Mouse (Mus musculus) MEL (cell line): ENCODE measurements around the gene Cdc34. TPM values are rescaled to one million over a fixed set of nuclear protein-coding genes. Genes with fewer than 3 reads are reported as not detected.

ENCODE experiments used
- DNase-seq: peaks from one replicate; pipeline ENCODE4 v3.0.0; 2011; ENCODE audit warnings: low read depth, low spot score
- H3K27ac ChIP-seq: 2 replicates; pipeline ENCODE4 v1.5.1; 2012; ENCODE audit warnings: low read depth, mild to moderate bottlenecking, control low read depth, low read length, moderate library complexity; ENCODE audit not compliant: control insufficient read depth
- H3K27me3 ChIP-seq, 2 experiments: fragments of 150-350 bp in 1 of 2; sonication (generic) in 1 of 2; 2 replicates each; pipeline ENCODE4 v1.6.1; 2012; ENCODE audit warnings: low read length in 2 of 2, mild to moderate bottlenecking in 2 of 2, improper control_type of control experiment in 1 of 2, moderate library complexity in 1 of 2; ENCODE audit not compliant: insufficient read depth in 2 of 2, control insufficient read depth in 1 of 2
- H3K36me3 ChIP-seq, 2 experiments: 2 replicates each; pipeline ENCODE4 v1.6.1; 2012 to 2014; ENCODE audit warnings: low read length in 2 of 2, improper control_type of control experiment in 1 of 2, inconsistent platforms in 1 of 2, mild to moderate bottlenecking in 1 of 2; ENCODE audit not compliant: insufficient read depth in 2 of 2, control insufficient read depth in 1 of 2
- H3K4me1 ChIP-seq, 2 experiments: fragments of 150-350 bp in 1 of 2; sonication (generic) in 1 of 2; 2 replicates each; pipeline ENCODE4 v1.6.1; 2012; ENCODE audit warnings: low read length in 2 of 2, improper control_type of control experiment in 1 of 2, mild to moderate bottlenecking in 1 of 2; ENCODE audit not compliant: insufficient read depth in 2 of 2, control insufficient read depth in 1 of 2
- H3K4me3 ChIP-seq, 2 experiments: fragments of 150-350 bp in 1 of 2; sonication (generic) in 1 of 2; 2 replicates each; pipeline ENCODE4 v1.5.1; 2012; ENCODE audit warnings: low read depth in 2 of 2, low read length in 2 of 2, mild to moderate bottlenecking in 2 of 2, moderate library complexity in 2 of 2, control low read depth in 1 of 2, improper control_type of control experiment in 1 of 2; ENCODE audit not compliant: control insufficient read depth in 1 of 2, insufficient read depth in 1 of 2
- H3K79me2 ChIP-seq: 2 replicates; pipeline ENCODE4 v1.6.1; 2012; ENCODE audit warnings: mild to moderate bottlenecking, low read length, moderate library complexity; ENCODE audit not compliant: control insufficient read depth, poor library complexity, insufficient read depth
- H3K9ac ChIP-seq: 2 replicates; pipeline ENCODE4 v1.6.1; 2012; ENCODE audit warnings: low read depth, mild to moderate bottlenecking, control low read depth, low read length, moderate library complexity; ENCODE audit not compliant: control insufficient read depth, poor library complexity, severe bottlenecking
- H3K9me3 ChIP-seq: fragments of 150-350 bp; sonication (generic); replicated peaks from 2 replicates; pipeline ENCODE4 v1.6.1; 2012; ENCODE audit warnings: mild to moderate bottlenecking, low read length, improper control_type of control experiment, moderate library complexity; ENCODE audit not compliant: insufficient read depth
- BHLHE40 ChIP-seq: IDR thresholded peaks from 2 replicates; pipeline ENCODE4 v1.6.1; 2012; ENCODE audit warnings: low read depth, mild to moderate bottlenecking, inconsistent platforms, low read length, improper control_type of control experiment, borderline replicate concordance
- CHD2 ChIP-seq: IDR thresholded peaks from 2 replicates; pipeline ENCODE4 v1.6.1; 2011; ENCODE audit warnings: low read length, improper control_type of control experiment
- E2F4 ChIP-seq: IDR thresholded peaks from 2 replicates; pipeline ENCODE4 v1.6.1; 2011; ENCODE audit warnings: low read depth, low read length, improper control_type of control experiment, borderline replicate concordance
- ETS1 ChIP-seq: IDR thresholded peaks from 2 replicates; pipeline ENCODE4 v1.6.1; 2012; ENCODE audit warnings: low read depth, mild to moderate bottlenecking, inconsistent platforms, low read length, improper control_type of control experiment, moderate library complexity
- GABPA ChIP-seq: IDR thresholded peaks from 2 replicates; pipeline ENCODE4 v1.6.1; 2012; ENCODE audit warnings: low read depth, mild to moderate bottlenecking, inconsistent platforms, low read length, improper control_type of control experiment, moderate library complexity
- GATA1 ChIP-seq: IDR thresholded peaks from 2 replicates; pipeline ENCODE4 v1.6.1; 2011; ENCODE audit warnings: low read depth, low read length, improper control_type of control experiment
- JUND ChIP-seq: IDR thresholded peaks from 2 replicates; pipeline ENCODE4 v1.6.1; 2011; ENCODE audit warnings: low read depth, mild to moderate bottlenecking, improper control_type of control experiment, low read length
- MAX ChIP-seq: IDR thresholded peaks from 2 replicates; pipeline ENCODE4 v1.6.1; 2011; ENCODE audit warnings: low read length, improper control_type of control experiment
- MEF2A ChIP-seq: IDR thresholded peaks from 2 replicates; pipeline ENCODE4 v1.6.1; 2014; ENCODE audit warnings: low read depth, mild to moderate bottlenecking, inconsistent platforms, low read length, improper control_type of control experiment; ENCODE audit not compliant: poor library complexity, insufficient replicate concordance, severe bottlenecking; ENCODE audit errors: extremely low read depth
- MXI1 ChIP-seq: IDR thresholded peaks from 2 replicates; pipeline ENCODE4 v1.6.1; 2011; ENCODE audit warnings: mild to moderate bottlenecking, low read depth, low read length, improper control_type of control experiment
- MYB ChIP-seq: IDR thresholded peaks from 2 replicates; pipeline ENCODE4 v1.6.1; 2011; ENCODE audit warnings: mild to moderate bottlenecking, low read depth, low read length, improper control_type of control experiment
- MYC ChIP-seq: IDR thresholded peaks from 2 replicates; pipeline ENCODE4 v1.6.1; 2011; ENCODE audit warnings: low read depth, mild to moderate bottlenecking, low read length, improper control_type of control experiment, moderate library complexity
- NRF1 ChIP-seq: IDR thresholded peaks from 2 replicates; pipeline ENCODE4 v1.6.1; 2014; ENCODE audit warnings: low read depth, mild to moderate bottlenecking, inconsistent platforms, low read length, improper control_type of control experiment, moderate library complexity; ENCODE audit not compliant: poor library complexity, insufficient read depth, severe bottlenecking
- POLR2A ChIP-seq, 2 experiments: IDR thresholded peaks; 2 replicates each; pipeline ENCODE4 v1.6.1; 2011 to 2012; ENCODE audit warnings: low read length in 2 of 2, mild to moderate bottlenecking in 2 of 2, control low read depth in 1 of 2, improper control_type of control experiment in 1 of 2, low read depth in 1 of 2, moderate library complexity in 1 of 2; ENCODE audit not compliant: control insufficient read depth in 1 of 2, insufficient read depth in 1 of 2, poor library complexity in 1 of 2
- POLR2AphosphoS5 ChIP-seq: IDR thresholded peaks from 2 replicates; pipeline ENCODE4 v1.6.1; 2012; ENCODE audit warnings: low read depth, borderline replicate concordance, mild to moderate bottlenecking, inconsistent platforms, low read length, moderate library complexity, mixed read lengths
- TCF12 ChIP-seq: IDR thresholded peaks from 2 replicates; pipeline ENCODE4 v1.6.1; 2014; ENCODE audit warnings: low read depth, mild to moderate bottlenecking, inconsistent platforms, low read length, improper control_type of control experiment, moderate library complexity
- UBTF ChIP-seq: IDR thresholded peaks from 2 replicates; pipeline ENCODE4 v1.6.1; 2012; ENCODE audit warnings: low read depth, mild to moderate bottlenecking, inconsistent platforms, low read length, improper control_type of control experiment, moderate library complexity, borderline replicate concordance; ENCODE audit not compliant: insufficient read depth
- ZC3H11A ChIP-seq: IDR thresholded peaks from 2 replicates; pipeline ENCODE4 v1.6.1; 2012; ENCODE audit warnings: low read depth, mild to moderate bottlenecking, inconsistent platforms, low read length, improper control_type of control experiment
- ZMIZ1 ChIP-seq: IDR thresholded peaks from 2 replicates; pipeline ENCODE4 v1.6.1; 2012; ENCODE audit warnings: low read depth, mild to moderate bottlenecking, inconsistent platforms, low read length, improper control_type of control experiment, moderate library complexity
- ZNF384 ChIP-seq: IDR thresholded peaks from 2 replicates; pipeline ENCODE4 v1.6.1; 2012; ENCODE audit warnings: low read depth, mild to moderate bottlenecking, inconsistent platforms, low read length, improper control_type of control experiment
- polyA plus RNA-seq, 2 experiments: library from polyadenylated mRNA; stranded (reverse) in 1 of 2; unstranded in 1 of 2; fragments of >175 nt in 1 of 2; fragments of >200 nt in 1 of 2; gene quantifications; 2 replicates each; pipeline versions ENCODE4 v1.2.1 to v1.2.4; 2012; ENCODE audit warnings: low replicate concordance in 2 of 2, low read depth in 1 of 2; ENCODE audit not compliant: insufficient read length in 2 of 2, insufficient read depth in 1 of 2, missing spikeins in 1 of 2
- total RNA-seq: library from RNA; depleted of rRNA; stranded (reverse); fragments of 300-350 nt; gene quantifications from 2 replicates; pipeline ENCODE4 v1.2.3, GENCODE M21; 2012

Gene Cdc34
- total and polyA plus RNA-seq, 3 experiments, result 318 to 422 (median 417) TPM

- H3K4me3 ChIP-seq, result peak overlapping the region; percentile 56 to 75
- H3K9ac ChIP-seq, result peak overlapping the region; percentile 68
- H3K36me3 ChIP-seq, result peaks cover 0 to 4% of the 10 kb centered on the region in 2 experiments; a peak in 2 of 4 replicates
- no peaks in the 10 kb centered on the region for H3K27me3 ChIP-seq
- peaks cover 32% of the 10 kb centered on the region for H3K79me2 ChIP-seq
- TF ChIP-seq GATA1 (no peak), ZMIZ1 (no peak), MAX (no peak), ZNF384 (no peak), MYC (no peak), JUND (no peak), POLR2AphosphoS5 (no peak), ZC3H11A (no peak), UBTF (no peak), MYB (no peak), MEF2A (no peak), BHLHE40 (no peak), TCF12 (no peak), ETS1 (no peak), NRF1 (no peak), CHD2 (no peak), GABPA (no peak), E2F4 (no peak)
- peak overlapping the region; percentile 35 for H3K27ac ChIP-seq
- peaks cover 6 to 19% of the 10 kb centered on the region in 2 experiments; a peak in 3 of 4 replicates for H3K4me1 ChIP-seq
- no peak for DNase-seq
- no peaks in the 10 kb centered on the region for H3K9me3 ChIP-seq
Measured at GRCm38 (mm10) chr10:79680606-79681495, 1.1 kb upstream of the Cdc34 start.

GRCm38 (mm10) chr10:79682551-79682915 lies 538 bp downstream of the Cdc34 start:
- H3K4me3 ChIP-seq, result peak overlapping the region; percentile 96 to 98
- H3K4me1 ChIP-seq, result peaks cover 6 to 19% of the 10 kb centered on the region in 2 experiments; a peak in 3 of 4 replicates
- H3K9ac ChIP-seq, result peak overlapping the region; percentile 96
- H3K9me3 ChIP-seq, result no peaks in the 10 kb centered on the region
- peaks cover 32% of the 10 kb centered on the region for H3K79me2 ChIP-seq
- peaks cover 3 to 4% of the 10 kb centered on the region in 2 experiments; a peak in 2 of 4 replicates for H3K36me3 ChIP-seq
- peak overlapping the region; percentile 59 for H3K27ac ChIP-seq
- H3K27me3 ChIP-seq, result no peaks in the 10 kb centered on the region
- DNase-seq, result peak; percentile 50
- 0 out of 2 replicates have a peak, but pooled peaks have one; percentile 36 for TF ChIP-seq MYC
- TF ChIP-seq MEF2A, result no peak
- peak; percentile 62 for TF ChIP-seq MAX
- TF ChIP-seq ZC3H11A, result no peak
- peak; percentile 63 for TF ChIP-seq MXI1
- peak; percentile 42; the same call in 1 of the 2 replicates for TF ChIP-seq BHLHE40
- TF ChIP-seq POLR2A (IDR thresholded peaks at IDR 0.05; ENCODE audit: control insufficient read depth in 1 of 2, insufficient read depth in 1 of 2, low read depth in 1 of 2, low read length in 2 of 2, poor library complexity in 1 of 2), result 0 out of 4 replicates have a peak, but pooled peaks of 1 of the 2 experiments have one; percentile 5
- 0 out of 2 replicates have a peak, but pooled peaks have one; percentile 17 for TF ChIP-seq NRF1
